Mouse (Mus musculus) limb, embryonic 11.5 days (tissue): ENCODE data around the gene Abcc6. TPM values are rescaled to one million over a fixed set of nuclear protein-coding genes. Genes with fewer than 3 reads are reported as not detected.

Experiments
- ATAC-seq: fragments of 200-750 bp; cut with Nextera tagmentation; 2 replicates; pipeline ENCODE4 v1.8.0; 2017; ENCODE audit warnings: low read depth; ENCODE audit not compliant: insufficient number of reproducible peaks, low FRiP score, low TSS enrichment
- DNase-seq: peaks from one replicate; pipeline ENCODE4 v3.0.0-alpha.2; 2015; ENCODE audit warnings: low spot score
- H3K27ac ChIP-seq: fragments of 300-500 bp; sonication (generic); replicated peaks from 2 replicates; pipeline ENCODE4 v1.5.1; 2014; ENCODE audit warnings: low read depth, mild to moderate bottlenecking, low read length
- H3K27me3 ChIP-seq: fragments of 300-500 bp; sonication (generic); 2 replicates; pipeline ENCODE4 v1.6.1; 2014; ENCODE audit warnings: mild to moderate bottlenecking, low read length, mixed read lengths; ENCODE audit not compliant: control insufficient read depth, insufficient read depth
- H3K36me3 ChIP-seq: fragments of 300-500 bp; sonication (generic); 2 replicates; pipeline ENCODE4 v1.6.1; 2014; ENCODE audit warnings: mild to moderate bottlenecking, low read length, moderate library complexity, mixed read lengths; ENCODE audit not compliant: control insufficient read depth, insufficient read depth
- H3K4me1 ChIP-seq: fragments of 300-500 bp; sonication (generic); 2 replicates; pipeline ENCODE4 v1.6.1; 2014; ENCODE audit warnings: low read length, mixed read lengths; ENCODE audit not compliant: control insufficient read depth, insufficient read depth
- H3K4me2 ChIP-seq: fragments of 300-500 bp; sonication (generic); 2 replicates; pipeline ENCODE4 v1.6.1; 2014; ENCODE audit warnings: low read depth, mild to moderate bottlenecking, moderate library complexity; ENCODE audit not compliant: severe bottlenecking
- H3K4me3 ChIP-seq: fragments of 300-500 bp; sonication (generic); 2 replicates; pipeline ENCODE4 v1.5.1; 2014; ENCODE audit warnings: low read depth, low read length
- H3K9ac ChIP-seq: fragments of 300-500 bp; sonication (generic); 2 replicates; pipeline ENCODE4 v1.6.1; 2014; ENCODE audit warnings: mild to moderate bottlenecking, low read length
- H3K9me3 ChIP-seq: fragments of 300-500 bp; sonication (generic); 2 replicates; pipeline ENCODE4 v1.6.1; 2016; ENCODE audit warnings: low read length; ENCODE audit not compliant: control insufficient read depth
- WGBS: fragments of 180-500 bp; shearing (Covaris S2); extraction: QIAGEN DNeasy Blood & Tissue Kit; methylation state at CpG from one replicate; pipeline ENCODE4 v1.1.7; 2014; 5-methylcytosine and 5-hydroxymethylcytosine counted together
- polyA plus RNA-seq: library from polyadenylated mRNA; unstranded; fragments of >200 nt; fragmentation: Nextera tagmentation; extraction: Ambion mirVana; gene quantifications from 2 replicates; pipeline ENCODE4 v1.2.1, GENCODE M21; 2014

Abcc6 gene
- polyA plus RNA-seq: 0.15 and 0.21 TPM in 2 replicates

DNA sequence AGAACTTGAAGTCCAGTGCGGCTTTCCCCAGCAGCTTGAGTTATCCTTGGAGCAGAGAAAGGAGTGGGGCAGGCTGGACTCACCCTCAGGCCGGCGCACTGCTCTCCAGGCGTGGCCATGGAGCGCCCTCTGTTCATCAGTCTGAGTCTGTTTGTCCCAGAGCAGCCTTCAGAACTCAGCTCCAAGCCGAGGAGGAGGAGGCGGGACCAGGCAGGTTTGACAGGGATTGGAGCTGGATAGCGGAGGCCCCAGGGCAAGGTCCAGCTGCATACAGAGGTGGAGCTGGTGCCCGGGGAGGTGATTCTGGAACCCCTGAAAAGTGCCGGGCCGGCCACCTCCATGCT, at the start of gene Abcc6:
Gene Abcc6 (minus strand): TSS at position 158 of the 344 bp plus-strand sequence.
- H3K9me3 ChIP-seq: no peaks in the 10 kb centered on the region
- peak within 1 kb of the TSS; percentile 34; the same call in 1 of the 2 replicates for H3K9ac ChIP-seq
- peaks cover 7% of the 10 kb centered on the region for H3K4me1 ChIP-seq
- no peaks in the 10 kb centered on the region for H3K27me3 ChIP-seq
- no peak within 1 kb of the TSS for H3K4me3 ChIP-seq
- no peaks in the 10 kb centered on the region for H3K36me3 ChIP-seq
- DNase-seq (peak; percentile 52), ATAC-seq (no peak)
- H3K27ac ChIP-seq: no peak within 1 kb of the TSS
- peak within 1 kb of the TSS; percentile 31 for H3K4me2 ChIP-seq
- WGBS: 8% methylated on average over 11 of the region's 11 CpGs

DNA sequence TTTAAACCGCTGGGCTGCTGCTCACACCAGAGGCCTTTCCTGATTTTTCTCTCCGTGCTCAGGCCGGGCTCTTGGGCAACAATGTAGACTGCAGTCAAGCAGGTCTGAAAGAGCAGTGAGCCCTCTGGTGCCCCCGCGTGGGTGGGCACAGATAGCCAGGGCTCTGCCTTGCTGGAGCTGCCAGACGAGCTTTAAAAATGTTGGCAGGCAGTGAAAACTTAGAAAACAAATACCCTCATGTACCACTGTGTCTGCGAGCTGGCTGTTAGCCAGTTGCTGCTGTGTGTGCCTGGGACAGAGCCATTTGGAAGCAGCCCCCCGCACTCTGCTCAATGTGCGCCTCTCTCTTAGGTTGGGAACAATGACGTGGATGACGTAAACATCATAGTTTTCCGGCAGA, 47.6 kb upstream of the Abcc6 start:
- Histone ChIP-seq H3K4me2 (no peak overlapping the region), H3K36me3 (peaks cover 15% of the 10 kb centered on the region), H3K27ac (no peak overlapping the region), H3K27me3 (no peaks in the 10 kb centered on the region), H3K4me1 (no peaks in the 10 kb centered on the region), H3K4me3 (no peak overlapping the region), H3K9me3 (no peaks in the 10 kb centered on the region), H3K9ac (no peak overlapping the region)
- no peak for ATAC-seq
- 93% methylated on average over 12 of the region's 12 CpGs for WGBS
- no peak for DNase-seq

DNA sequence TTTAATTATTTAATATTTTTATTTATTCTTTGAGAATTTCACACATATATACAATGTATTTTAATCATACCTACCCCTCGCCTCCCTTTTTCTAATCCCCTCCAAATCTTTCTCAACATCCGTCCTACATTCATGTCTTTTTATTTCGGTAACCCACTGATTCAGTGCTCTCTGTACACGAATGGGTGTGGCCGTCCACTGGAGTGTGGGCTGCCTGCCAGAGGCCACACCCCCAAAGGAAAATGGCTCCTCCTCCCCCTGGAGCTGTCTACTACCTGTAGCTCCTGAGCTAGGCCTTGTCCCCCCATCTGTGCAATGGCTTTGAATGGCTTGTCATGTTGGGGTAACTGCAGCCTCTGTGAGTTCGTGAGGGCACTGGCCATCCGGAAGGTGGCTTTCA, 46.7 kb upstream of the Abcc6 start:
- H3K4me2 ChIP-seq: no peak overlapping the region
- H3K9ac ChIP-seq: no peak overlapping the region
- H3K4me1 ChIP-seq: no peaks in the 10 kb centered on the region
- H3K27ac ChIP-seq: no peak overlapping the region
- no peak for DNase-seq
- peaks cover 12% of the 10 kb centered on the region for H3K36me3 ChIP-seq
- no peak for ATAC-seq
- no peak overlapping the region for H3K4me3 ChIP-seq
- WGBS: 94% methylated on average over 7 of the region's 7 CpGs
- H3K9me3 ChIP-seq: no peaks in the 10 kb centered on the region
- no peaks in the 10 kb centered on the region for H3K27me3 ChIP-seq

DNA sequence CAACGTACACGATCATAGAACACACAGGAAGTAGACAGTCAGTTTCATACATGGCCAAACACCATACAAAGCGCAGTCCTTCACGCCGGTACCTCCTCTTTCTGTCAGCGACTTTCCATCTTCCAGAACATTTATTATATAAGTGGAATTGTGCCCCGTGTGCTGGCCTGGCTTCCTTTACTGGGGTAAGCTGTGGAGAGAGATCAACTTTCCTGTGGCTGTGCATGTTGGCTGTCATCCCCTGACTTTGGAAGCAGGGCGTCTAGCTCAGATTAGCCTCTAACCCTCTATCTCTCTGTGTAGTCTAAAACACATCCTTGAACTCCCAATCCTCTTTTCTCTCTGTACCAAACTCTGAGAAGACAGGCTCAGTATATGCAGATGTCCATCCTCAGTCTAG, 38.7 kb upstream of the Abcc6 start:
- DNase-seq (no peak), ATAC-seq (no peak)
- Histone ChIP-seq H3K9me3 (no peaks in the 10 kb centered on the region), H3K27me3 (no peaks in the 10 kb centered on the region), H3K4me2 (no peak overlapping the region), H3K9ac (no peak overlapping the region), H3K36me3 (peaks cover 23% of the 10 kb centered on the region; the same call in 1 of the 2 replicates), H3K4me1 (no peaks in the 10 kb centered on the region), H3K4me3 (no peak overlapping the region), H3K27ac (no peak overlapping the region)
- WGBS: 95% methylated on average over 8 of the region's 8 CpGs

DNA sequence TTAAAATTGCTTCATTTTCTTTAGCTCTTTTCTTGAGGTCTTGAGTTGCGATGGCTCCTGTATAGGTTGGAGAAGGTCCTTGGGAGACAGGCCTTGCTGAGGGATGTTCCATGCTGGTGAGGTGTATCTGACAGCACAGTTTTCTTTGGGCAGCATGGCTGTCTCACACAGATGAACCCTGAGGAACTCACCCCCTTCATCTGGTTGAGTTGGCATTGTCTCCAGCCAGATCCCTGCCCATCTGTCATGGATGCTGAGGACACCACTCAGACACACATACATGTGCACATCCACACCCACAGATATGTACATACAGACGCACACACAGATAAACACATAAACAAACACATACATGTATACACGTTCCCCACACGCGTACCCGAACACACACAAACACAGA, 33.2 kb upstream of the Abcc6 start:
- peaks cover 21% of the 10 kb centered on the region for H3K36me3 ChIP-seq
- WGBS: 98% methylated on average over 6 of the region's 6 CpGs
- DNase-seq: no peak

DNA sequence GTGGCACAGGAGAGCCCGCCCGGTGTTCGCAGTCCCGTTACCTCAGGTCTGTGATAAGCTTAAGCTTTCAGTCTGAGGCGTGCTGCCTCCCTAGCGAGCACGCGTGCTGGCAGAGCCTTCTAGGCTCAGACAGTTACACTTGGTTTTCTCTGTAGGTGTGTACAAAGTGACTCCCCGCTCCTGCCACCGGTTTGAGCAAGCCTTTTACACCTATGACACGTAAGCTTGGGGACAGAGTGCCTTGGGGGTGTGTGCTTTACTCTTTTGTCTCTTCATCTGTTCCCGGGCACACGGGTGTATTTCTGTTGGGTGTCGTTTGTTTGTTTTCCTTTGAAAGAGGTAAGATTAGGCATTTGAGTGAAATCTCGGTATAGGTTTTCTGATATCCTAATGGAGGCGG, 31.5 kb upstream of the Abcc6 start:
- Histone ChIP-seq H3K27me3 (no peaks in the 10 kb centered on the region), H3K4me1 (no peaks in the 10 kb centered on the region), H3K4me2 (no peak overlapping the region), H3K9ac (no peak overlapping the region), H3K9me3 (no peaks in the 10 kb centered on the region), H3K4me3 (no peak overlapping the region), H3K36me3 (peaks cover 24% of the 10 kb centered on the region), H3K27ac (no peak overlapping the region)
- no peak for DNase-seq
- 95% methylated on average over 16 of the region's 16 CpGs for WGBS
- ATAC-seq: no peak

More for the DNA sequence above, 33.2 kb upstream of the Abcc6 start:
- Histone ChIP-seq H3K9me3 (no peaks in the 10 kb centered on the region), H3K9ac (no peak overlapping the region), H3K4me2 (no peak overlapping the region), H3K27ac (no peak overlapping the region), H3K4me3 (no peak overlapping the region), H3K4me1 (no peaks in the 10 kb centered on the region), H3K27me3 (no peaks in the 10 kb centered on the region)
- ATAC-seq: no peak

DNA sequence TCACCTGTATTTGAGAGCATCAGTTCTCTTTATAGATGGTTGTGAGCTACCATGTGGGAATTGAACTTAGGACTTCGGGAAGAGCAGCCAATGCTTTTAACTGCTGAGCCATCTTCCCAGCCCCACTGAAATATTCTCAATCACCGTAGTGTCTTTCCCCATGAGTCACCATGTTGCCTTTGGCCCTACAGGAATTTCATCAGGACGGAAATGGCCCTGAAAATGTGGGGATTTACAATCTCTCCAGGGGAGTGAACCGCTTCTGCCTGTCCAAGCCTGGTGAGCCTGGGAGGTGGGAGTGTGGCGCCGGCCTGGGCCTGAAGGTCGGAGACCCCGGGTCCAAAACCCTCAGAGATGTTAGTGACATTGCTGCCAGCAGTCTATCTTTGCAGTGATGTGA, 30.6 kb upstream of the Abcc6 start:
- no peaks in the 10 kb centered on the region for H3K27me3 ChIP-seq
- no peak for ATAC-seq
- H3K36me3 ChIP-seq: peaks cover 21% of the 10 kb centered on the region
- H3K9me3 ChIP-seq: no peaks in the 10 kb centered on the region
- H3K9ac ChIP-seq: no peak overlapping the region
- H3K4me1 ChIP-seq: no peaks in the 10 kb centered on the region
- H3K27ac ChIP-seq: no peak overlapping the region
- no peak overlapping the region for H3K4me2 ChIP-seq
- H3K4me3 ChIP-seq: no peak overlapping the region
- 95% methylated on average over 8 of the region's 8 CpGs for WGBS
- no peak for DNase-seq

DNA sequence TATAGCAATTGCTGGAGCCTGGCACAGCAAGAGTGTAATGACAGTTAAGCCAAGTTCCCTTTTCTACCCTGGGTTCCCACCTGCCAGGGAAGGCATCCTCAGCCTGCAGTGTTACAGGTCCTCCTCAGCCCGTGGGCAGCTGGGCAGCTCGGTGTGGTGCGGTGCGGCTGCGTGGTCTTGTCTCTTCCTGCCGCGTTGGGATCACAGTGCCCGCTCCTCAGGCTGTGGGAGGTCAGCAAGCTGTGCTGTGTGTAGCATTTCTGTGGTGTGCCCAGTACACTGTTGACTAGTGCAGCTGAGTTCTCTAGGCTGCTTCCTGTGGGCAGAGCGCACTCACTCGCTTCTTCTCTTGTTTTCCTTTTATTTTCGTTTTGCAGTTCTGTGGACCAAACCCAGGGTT, 28.8 kb upstream of the Abcc6 start:
- Histone ChIP-seq H3K27me3 (no peaks in the 10 kb centered on the region), H3K9ac (no peak overlapping the region), H3K4me3 (no peak overlapping the region), H3K4me1 (no peaks in the 10 kb centered on the region), H3K36me3 (peaks cover 21% of the 10 kb centered on the region), H3K4me2 (no peak overlapping the region), H3K27ac (no peak overlapping the region), H3K9me3 (no peaks in the 10 kb centered on the region)
- DNase-seq (no peak), ATAC-seq (no peak)
- WGBS: 95% methylated on average over 11 of the region's 11 CpGs

DNA sequence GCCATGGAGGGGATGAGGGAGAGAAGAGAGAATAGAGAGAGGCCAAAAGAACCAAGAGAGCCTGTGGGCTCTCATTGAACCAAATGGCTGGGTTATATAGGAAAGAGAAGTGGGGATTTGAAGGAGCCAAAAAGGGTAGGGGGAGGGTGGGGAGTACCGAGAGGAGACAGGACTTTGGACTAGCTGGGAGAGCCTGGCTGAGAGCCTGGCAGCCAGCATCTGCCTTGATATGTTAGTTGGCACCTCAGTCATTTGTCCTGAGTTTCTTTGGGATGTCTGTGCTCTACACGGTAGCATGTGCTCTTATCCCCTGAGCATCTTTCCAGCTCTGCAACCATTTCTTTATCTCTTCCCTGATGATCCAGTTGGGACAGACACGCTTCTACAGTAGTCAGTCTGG, 23.5 kb upstream of the Abcc6 start:
- Histone ChIP-seq H3K4me1 (no peaks in the 10 kb centered on the region), H3K4me3 (no peak overlapping the region), H3K27ac (no peak overlapping the region), H3K27me3 (no peaks in the 10 kb centered on the region), H3K9me3 (no peaks in the 10 kb centered on the region), H3K9ac (no peak overlapping the region), H3K4me2 (no peak overlapping the region), H3K36me3 (peaks cover 15% of the 10 kb centered on the region)
- 94% methylated on average over 3 of the region's 3 CpGs for WGBS
- no peak for DNase-seq
- no peak for ATAC-seq
